Mouse (Mus musculus) kidney, postnatal 14 days (tissue): ENCODE results near the gene Inka2.
A peak's percentile ranks its signal among the peaks of the same experiment; 100 is the strongest.

ENCODE experiments used
- DNase-seq: peaks from one replicate; pipeline ENCODE4 v3.0.0; 2022; ENCODE audit warnings: mixed read lengths

The Inka2 gene

GRCm38 (mm10) chr3:105733538-105733937 is 29.1 kb downstream of the Inka2 start:
- peak; percentile 43 for DNase-seq

- DNase-seq, result no peak
These were observed 30.9 kb downstream of the Inka2 start for GRCm38 (mm10) chr3:105735285-105735684.

GRCm38 (mm10) chr3:105736148-105736547 is 31.7 kb downstream of the Inka2 start:
- no peak for DNase-seq

- DNase-seq, result no peak
These were observed 32.7 kb downstream of the Inka2 start for GRCm38 (mm10) chr3:105737070-105737469.

- DNase-seq, result no peak
These were observed 33.3 kb downstream of the Inka2 start for GRCm38 (mm10) chr3:105737666-105738065.

GRCm38 (mm10) chr3:105746542-105746941 is 42.1 kb downstream of the Inka2 start:
- DNase-seq, result no peak

- DNase-seq, result no peak
These were observed 46.4 kb downstream of the Inka2 start for GRCm38 (mm10) chr3:105750810-105751209.

- no peak for DNase-seq
These were observed 49.8 kb downstream of the Inka2 start for GRCm38 (mm10) chr3:105754184-105754583.

- DNase-seq, result no peak
These were observed 50.7 kb downstream of the Inka2 start for GRCm38 (mm10) chr3:105755123-105755522.

GRCm38 (mm10) chr3:105756505-105756904 is 52.1 kb downstream of the Inka2 start:
- DNase-seq, result no peak

- DNase-seq, result no peak
These were observed 53.1 kb downstream of the Inka2 start for GRCm38 (mm10) chr3:105757323-105758083.

GRCm38 (mm10) chr3:105758098-105758497 is 53.7 kb downstream of the Inka2 start:
- DNase-seq, result no peak

- no peak for DNase-seq
These were observed 54.3 kb downstream of the Inka2 start for GRCm38 (mm10) chr3:105758658-105759057.

- no peak for DNase-seq
These were observed 55.7 kb downstream of the Inka2 start for GRCm38 (mm10) chr3:105760063-105760462.

GRCm38 (mm10) chr3:105763132-105763851 is 58.9 kb downstream of the Inka2 start:
- no peak for DNase-seq

GRCm38 (mm10) chr3:105768529-105768928 is 64.1 kb downstream of the Inka2 start:
- DNase-seq, result no peak

- no peak for DNase-seq
These were observed 65.0 kb downstream of the Inka2 start for GRCm38 (mm10) chr3:105769380-105769779.
